Mouse (Mus musculus): ENCODE data around the gene Aldh2. TPM values are rescaled to one million over a fixed set of nuclear protein-coding genes. Genes with fewer than 3 reads are reported as not detected.
A peak's percentile ranks its signal among the peaks of the same experiment; 100 is the strongest.

Gene Aldh2
- polyA plus RNA-seq, 1 experiment from 2014 or later, result 260 TPM

DNA sequence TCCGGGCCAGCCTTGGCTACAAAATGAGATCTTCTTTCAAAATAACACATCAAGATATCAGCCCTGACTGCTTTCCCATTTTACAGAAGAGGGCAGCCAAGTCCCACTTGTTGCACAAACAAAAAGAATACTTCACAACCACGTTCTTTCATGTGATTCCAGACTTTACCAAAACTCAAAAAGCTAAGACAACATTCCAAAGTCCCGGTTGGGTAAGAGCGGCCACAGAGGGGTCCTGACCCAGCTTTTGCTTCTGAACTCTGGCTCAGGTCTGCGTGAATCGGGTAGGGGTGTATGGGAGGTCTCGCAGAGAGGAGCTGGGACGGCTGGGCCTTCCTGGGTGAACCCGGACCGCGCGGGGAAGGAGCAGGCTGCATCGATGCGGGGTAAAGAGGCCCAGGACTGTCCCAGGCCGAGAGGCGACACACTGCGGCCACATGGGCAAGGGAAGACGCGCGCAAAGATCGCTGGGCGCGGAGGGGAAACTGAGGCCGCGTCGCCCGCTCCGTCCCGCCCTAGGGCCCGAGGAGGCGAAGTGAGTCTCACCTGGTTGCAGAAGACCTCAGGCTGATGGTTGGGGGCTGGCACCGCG is 712 bp downstream of the Aldh2 start:
- no peaks in the 10 kb centered on the region; the same call in 1 of the 2 replicates for H3K36me3 ChIP-seq
- no peaks in the 10 kb centered on the region for H3K27me3 ChIP-seq
- H3K4me1 ChIP-seq, result peaks cover 32% of the 10 kb centered on the region
- ATAC-seq (ENCODE audit: low FRiP score, low read depth), result peak; percentile 26; the same call in 1 of the 2 replicates
- H3K4me3 ChIP-seq, result peak overlapping the region; percentile 82
- H3K4me2 ChIP-seq (replicated peaks), result peak overlapping the region; percentile 89
- H3K9me3 ChIP-seq, result no peaks in the 10 kb centered on the region
- H3K9ac ChIP-seq, result peak overlapping the region; percentile 94
- peak overlapping the region; percentile 92 for H3K27ac ChIP-seq
- 3% methylated on average over 33 of the region's 33 CpGs for WGBS

DNA sequence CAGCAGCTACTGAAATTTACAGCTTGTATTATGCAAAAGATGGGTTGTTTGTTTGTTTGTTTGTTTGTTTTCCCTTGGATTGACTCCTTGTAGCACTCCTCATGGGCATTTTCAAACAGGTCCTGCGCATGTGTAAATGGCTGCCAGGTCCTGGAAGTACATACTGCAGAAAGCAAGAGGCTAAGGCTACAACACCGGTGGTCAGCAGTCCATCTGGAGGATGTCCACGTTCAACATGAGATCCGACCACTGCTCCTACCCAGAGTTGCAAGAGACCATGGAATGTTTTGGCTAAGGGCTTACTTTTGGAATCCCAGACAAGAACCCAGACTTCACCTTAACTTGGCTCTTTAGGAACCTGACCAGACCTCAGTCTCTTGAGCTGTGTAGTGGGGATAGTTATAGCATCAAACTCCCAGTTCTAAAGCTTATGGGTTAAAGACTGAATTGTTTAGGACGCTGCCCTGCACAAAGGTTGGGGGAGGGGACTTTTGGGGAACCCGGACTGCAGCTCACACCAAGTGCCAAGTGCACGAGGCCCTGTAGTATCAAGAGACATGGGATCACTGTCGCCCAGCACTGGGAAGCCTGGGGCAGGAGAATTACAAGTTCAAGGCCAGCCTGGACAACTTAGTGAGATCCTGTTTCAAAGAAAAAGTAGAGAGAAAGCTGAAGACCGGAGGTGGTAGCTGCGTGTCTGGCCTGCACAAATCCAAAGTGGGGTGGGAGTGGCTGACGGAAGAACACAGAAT is 1.4 kb downstream of the Aldh2 start:
- peak overlapping the region; percentile 92; the same call in 1 of the 2 replicates for H3K27ac ChIP-seq
- no peaks in the 10 kb centered on the region for H3K27me3 ChIP-seq
- peak overlapping the region; percentile 89 for H3K4me2 ChIP-seq (replicated peaks)
- no peaks in the 10 kb centered on the region for H3K9me3 ChIP-seq
- no peak for ATAC-seq (ENCODE audit: low FRiP score, low read depth)
- H3K4me1 ChIP-seq, result peaks cover 32% of the 10 kb centered on the region
- no peaks in the 10 kb centered on the region; the same call in 1 of the 2 replicates for H3K36me3 ChIP-seq
- WGBS, result 58% methylated on average over 11 of the region's 11 CpGs
- H3K4me3 ChIP-seq, result peak overlapping the region; percentile 82
- H3K9ac ChIP-seq, result peak overlapping the region; percentile 94

DNA sequence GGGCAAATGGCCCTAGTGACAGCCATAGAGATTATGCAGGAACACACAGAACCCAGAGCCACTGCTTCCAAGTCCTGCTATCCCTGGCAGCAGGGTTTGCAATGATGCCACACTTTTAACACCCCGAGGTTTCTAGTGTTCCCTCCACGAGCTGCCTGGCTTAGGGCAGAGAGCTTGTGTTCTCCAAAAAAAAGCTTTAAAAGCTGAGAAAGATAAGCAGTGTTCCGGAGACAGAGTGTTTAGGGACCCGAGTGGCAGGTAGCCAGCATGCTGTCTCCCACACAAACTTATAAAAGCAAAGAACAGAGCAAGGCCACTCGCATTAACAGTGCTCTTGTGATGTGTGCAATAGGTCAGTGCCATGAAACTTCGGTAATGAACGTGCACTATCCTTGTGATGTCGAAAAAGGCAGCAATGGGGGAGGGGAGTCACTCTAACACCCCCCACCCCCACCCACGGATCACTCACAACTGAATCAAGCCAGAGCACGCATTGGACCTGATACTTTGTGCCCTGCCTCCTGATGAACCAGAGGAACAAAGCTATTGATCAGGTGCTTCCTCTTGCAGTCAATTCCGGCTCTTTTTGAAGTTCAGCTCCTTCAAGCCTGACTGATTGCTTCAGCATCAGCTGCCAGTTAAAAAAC is 2.1 kb downstream of the Aldh2 start:
- H3K9me3 ChIP-seq, result no peaks in the 10 kb centered on the region
- no peaks in the 10 kb centered on the region for H3K27me3 ChIP-seq
- H3K9ac ChIP-seq, result peak overlapping the region; percentile 10; the same call in 1 of the 2 replicates
- H3K36me3 ChIP-seq, result no peaks in the 10 kb centered on the region; the same call in 1 of the 2 replicates
- WGBS, result 69% methylated on average over 11 of the region's 11 CpGs
- 0 out of 2 replicates have a peak overlapping the region, but pooled peaks have one; percentile 82 for H3K4me3 ChIP-seq
- H3K27ac ChIP-seq, result no peak overlapping the region
- ATAC-seq (ENCODE audit: low FRiP score, low read depth), result no peak
- peak overlapping the region; percentile 89 for H3K4me2 ChIP-seq (replicated peaks)
- H3K4me1 ChIP-seq, result peaks cover 34% of the 10 kb centered on the region

DNA sequence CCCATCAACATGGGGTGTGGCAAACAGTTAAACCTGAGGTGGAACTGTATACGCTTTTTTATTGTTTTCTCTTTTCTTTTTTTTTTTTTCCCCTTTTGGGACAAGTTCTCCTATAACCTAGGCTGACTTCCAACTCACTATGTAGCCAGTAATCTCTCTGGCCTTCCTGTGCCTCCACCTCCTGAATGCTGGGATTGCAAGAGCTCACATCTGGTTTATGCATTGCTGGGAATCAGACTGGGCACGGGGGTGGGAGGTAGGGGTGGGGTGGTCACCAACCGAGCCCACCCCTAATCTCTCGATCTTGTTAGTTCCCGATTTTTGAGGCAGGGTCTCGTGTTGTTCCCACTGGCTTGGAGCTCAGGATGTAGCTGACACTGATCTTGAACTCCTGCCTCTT is 3.7 kb downstream of the Aldh2 start:
- Histone ChIP-seq H3K4me1 (peaks cover 38% of the 10 kb centered on the region), H3K27me3 (no peaks in the 10 kb centered on the region)
- WGBS, result 73% methylated on average over 6 of the region's 6 CpGs

DNA sequence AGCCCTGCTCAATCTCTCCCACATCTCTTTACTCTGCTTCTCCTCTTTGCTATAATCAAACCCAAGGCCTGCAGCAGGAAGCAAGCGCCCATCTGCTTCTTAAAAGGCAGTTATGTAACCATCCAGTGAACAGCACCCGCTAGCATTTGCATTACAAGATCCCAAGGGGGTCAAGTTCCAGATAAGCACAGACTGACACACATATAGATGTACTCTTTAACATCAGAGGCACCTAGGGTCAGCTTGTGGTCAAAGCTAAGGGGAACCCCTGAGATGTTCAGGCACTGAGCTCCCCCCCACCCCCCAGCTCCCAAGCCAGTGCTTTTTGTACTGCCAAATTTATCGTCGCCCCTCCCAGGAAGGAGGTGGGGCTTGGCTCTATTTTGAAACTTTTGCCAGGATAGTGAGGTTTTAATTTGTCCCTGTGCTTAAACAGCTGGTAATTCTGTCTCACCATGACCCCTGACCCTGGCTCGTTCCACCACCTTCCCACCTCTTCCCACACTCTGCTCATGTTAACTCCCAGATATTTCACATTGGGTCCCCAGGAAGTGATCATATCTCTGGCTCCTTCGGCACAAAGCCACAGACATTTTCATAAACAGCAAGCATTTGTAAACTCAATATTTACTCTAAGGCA is 7.1 kb downstream of the Aldh2 start:
- WGBS, result 60% methylated on average over 6 of the region's 6 CpGs
- Histone ChIP-seq H3K9ac (0 out of 2 replicates have a peak overlapping the region, but pooled peaks have one; percentile 19), H3K4me3 (no peak overlapping the region), H3K4me2 (replicated peaks) (no peak overlapping the region), H3K9me3 (no peaks in the 10 kb centered on the region), H3K4me1 (peaks cover 19% of the 10 kb centered on the region), H3K27ac (no peak overlapping the region), H3K36me3 (no peaks in the 10 kb centered on the region; the same call in 1 of the 2 replicates), H3K27me3 (no peaks in the 10 kb centered on the region)
- ATAC-seq (ENCODE audit: low FRiP score, low read depth), result no peak

More for the DNA sequence above, 3.7 kb downstream of the Aldh2 start:
- H3K4me2 ChIP-seq (replicated peaks), result no peak overlapping the region
- no peak overlapping the region for H3K9ac ChIP-seq
- ATAC-seq (ENCODE audit: low FRiP score, low read depth), result no peak
- no peak overlapping the region for H3K27ac ChIP-seq
- H3K9me3 ChIP-seq, result no peaks in the 10 kb centered on the region
- no peaks in the 10 kb centered on the region; the same call in 1 of the 2 replicates for H3K36me3 ChIP-seq
- no peak overlapping the region for H3K4me3 ChIP-seq

DNA sequence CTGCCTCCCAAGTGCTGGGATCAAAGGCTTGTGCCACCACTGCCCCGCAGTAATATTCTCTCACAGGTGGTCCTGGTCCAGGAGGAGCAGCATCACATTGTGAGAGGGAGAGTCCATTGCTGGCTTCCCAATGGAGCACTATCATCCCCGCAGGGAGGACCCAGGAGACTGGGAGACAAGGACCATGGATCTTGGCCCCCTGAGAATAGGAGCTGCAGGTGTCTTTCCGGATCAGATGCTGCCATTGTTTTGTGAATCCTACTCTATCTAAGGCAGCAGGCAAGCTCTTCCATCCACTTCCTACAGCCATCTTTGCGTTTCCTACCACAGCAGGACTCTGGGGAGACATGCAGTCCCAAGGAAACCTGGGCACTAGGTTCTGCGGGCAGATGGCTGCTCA is 7.9 kb downstream of the Aldh2 start:
- Histone ChIP-seq H3K4me3 (no peak overlapping the region), H3K27ac (no peak overlapping the region), H3K27me3 (no peaks in the 10 kb centered on the region), H3K4me2 (replicated peaks) (no peak overlapping the region), H3K36me3 (peaks cover 4% of the 10 kb centered on the region), H3K9me3 (no peaks in the 10 kb centered on the region), H3K9ac (no peak overlapping the region), H3K4me1 (peaks cover 15% of the 10 kb centered on the region)
- no peak for ATAC-seq (ENCODE audit: low FRiP score, low read depth)
- 91% methylated on average over 5 of the region's 5 CpGs for WGBS

DNA sequence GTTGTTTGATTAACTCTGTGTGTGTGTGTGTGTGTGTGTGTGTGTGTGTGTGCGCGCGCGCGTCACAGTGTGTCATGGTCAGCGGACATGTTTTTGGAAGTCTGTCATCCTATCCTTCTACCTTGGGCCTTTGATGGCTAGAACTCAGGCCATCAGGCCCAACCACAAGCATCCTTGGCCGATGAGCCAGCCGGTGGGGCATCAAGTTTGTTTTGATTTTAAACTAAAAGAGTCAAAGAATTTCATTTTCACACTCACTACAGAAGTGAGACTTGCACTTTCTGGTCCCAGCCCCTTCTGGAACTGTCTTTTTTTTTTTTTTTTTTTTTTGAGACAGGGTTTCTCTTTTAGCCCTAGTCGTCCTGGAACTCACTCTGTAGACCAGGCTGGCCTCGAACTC is 8.6 kb downstream of the Aldh2 start:
- peaks cover 11% of the 10 kb centered on the region for H3K36me3 ChIP-seq
- peaks cover 15% of the 10 kb centered on the region for H3K4me1 ChIP-seq
- WGBS, result 94% methylated on average over 10 of the region's 10 CpGs
- no peaks in the 10 kb centered on the region for H3K9me3 ChIP-seq
- H3K27me3 ChIP-seq, result no peaks in the 10 kb centered on the region
- no peak overlapping the region for H3K4me3 ChIP-seq
- no peak for ATAC-seq (ENCODE audit: low FRiP score, low read depth)
- no peak overlapping the region for H3K9ac ChIP-seq
- no peak overlapping the region for H3K27ac ChIP-seq
- H3K4me2 ChIP-seq (replicated peaks), result no peak overlapping the region

DNA sequence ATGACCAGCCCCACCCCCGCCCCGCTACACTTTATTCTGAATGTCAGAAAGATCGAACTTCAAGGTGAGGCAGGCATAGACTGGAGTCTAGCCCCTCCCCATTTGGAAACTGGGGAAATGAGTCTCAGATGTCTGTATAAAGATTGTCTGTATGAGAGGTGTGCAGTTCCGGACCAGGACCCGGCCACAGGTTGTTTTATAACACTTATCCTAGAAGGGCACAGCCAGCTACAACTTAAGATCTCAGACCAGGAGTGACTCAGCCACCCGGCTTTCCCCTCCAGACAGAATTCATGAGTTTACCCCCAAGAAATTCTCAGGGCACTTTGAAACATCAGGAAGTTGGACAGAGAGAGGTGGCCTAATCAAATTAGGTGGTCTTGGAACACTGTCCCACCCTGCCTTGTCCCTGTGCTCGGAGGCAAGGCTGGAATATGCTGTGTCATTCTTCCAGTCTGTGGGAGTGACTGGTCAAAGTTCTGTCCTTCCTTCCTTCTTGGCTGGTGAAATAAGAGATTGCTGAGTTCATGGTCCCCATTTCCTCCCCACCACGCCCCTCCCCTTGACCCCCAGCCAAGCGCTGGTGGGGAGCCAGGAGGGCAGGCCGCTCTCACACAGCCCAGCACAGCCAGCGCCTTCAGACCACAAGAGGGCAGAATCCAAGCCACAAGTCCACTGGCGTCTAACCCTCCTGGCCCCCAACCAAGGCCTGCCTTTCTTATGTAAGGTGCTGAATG is 9.7 kb downstream of the Aldh2 start:
- no peak overlapping the region for H3K4me3 ChIP-seq
- 0 out of 2 replicates have a peak, but pooled peaks have one; percentile 36 for ATAC-seq (ENCODE audit: low FRiP score, low read depth)
- peaks cover 15% of the 10 kb centered on the region for H3K4me1 ChIP-seq
- no peak overlapping the region; the same call in 1 of the 2 replicates for H3K27ac ChIP-seq
- H3K36me3 ChIP-seq, result peaks cover 22% of the 10 kb centered on the region
- H3K27me3 ChIP-seq, result no peaks in the 10 kb centered on the region
- 0 out of 2 replicates have a peak overlapping the region, but pooled peaks have one; percentile 3 for H3K4me2 ChIP-seq (replicated peaks)
- H3K9me3 ChIP-seq, result no peaks in the 10 kb centered on the region
- WGBS, result 56% methylated on average over 12 of the region's 12 CpGs
- no peak overlapping the region for H3K9ac ChIP-seq

DNA sequence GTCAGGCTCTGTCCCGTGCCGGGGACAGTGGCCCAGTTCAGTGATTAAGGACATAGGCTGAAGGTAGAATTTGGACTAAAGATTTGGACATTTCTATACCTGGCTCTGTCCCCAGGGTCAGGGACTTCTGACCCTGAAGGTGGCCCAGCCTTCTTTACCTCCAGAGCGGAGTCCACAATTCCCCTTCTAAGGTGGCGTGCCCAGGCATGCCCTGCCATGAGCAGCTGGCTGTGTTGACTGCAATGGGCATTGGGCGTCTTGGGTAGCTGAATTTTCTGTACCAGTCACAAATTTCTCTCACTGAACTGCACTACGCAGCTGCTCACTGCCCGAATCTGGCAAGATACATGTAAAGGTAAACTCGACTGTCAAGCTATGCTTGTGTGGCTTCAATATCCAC is 11.7 kb downstream of the Aldh2 start:
- no peak overlapping the region for H3K9ac ChIP-seq
- H3K9me3 ChIP-seq, result no peaks in the 10 kb centered on the region
- no peak overlapping the region for H3K27ac ChIP-seq
- H3K4me1 ChIP-seq, result peaks cover 15% of the 10 kb centered on the region
- H3K36me3 ChIP-seq, result peaks cover 42% of the 10 kb centered on the region
- ATAC-seq (ENCODE audit: low FRiP score, low read depth), result no peak
- H3K4me3 ChIP-seq, result no peak overlapping the region
- WGBS, result 87% methylated on average over 8 of the region's 8 CpGs
- H3K4me2 ChIP-seq (replicated peaks), result no peak overlapping the region
- H3K27me3 ChIP-seq, result no peaks in the 10 kb centered on the region

DNA sequence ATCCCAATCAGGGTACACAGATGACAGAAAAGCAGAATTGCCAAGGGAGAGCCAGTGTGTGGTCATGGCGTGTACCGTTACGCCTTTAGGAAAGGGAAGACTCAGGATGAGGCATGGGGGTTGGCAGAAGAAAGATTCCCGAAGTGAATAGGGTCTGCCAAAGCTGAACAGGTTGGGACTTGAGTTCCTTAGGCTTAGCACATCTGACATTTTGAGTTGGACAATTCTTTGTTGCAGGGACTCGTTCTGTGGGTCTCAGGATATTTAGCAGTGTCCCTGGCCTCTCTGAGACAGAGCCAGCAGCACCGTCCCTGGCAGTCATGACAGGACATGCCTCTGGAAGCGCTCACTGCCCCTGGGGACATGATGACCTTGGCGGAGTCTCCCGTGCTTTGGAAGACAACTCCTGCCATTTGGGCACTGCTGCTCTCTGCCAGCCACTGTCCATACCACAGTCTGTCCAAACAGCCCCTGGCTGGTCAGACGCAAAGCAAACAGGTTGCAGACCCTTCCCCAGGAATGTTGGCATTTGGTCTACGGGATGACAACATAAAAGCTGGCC is 16.6 kb downstream of the Aldh2 start:
- WGBS, result 81% methylated on average over 11 of the region's 11 CpGs
- H3K27ac ChIP-seq, result no peak overlapping the region
- H3K4me3 ChIP-seq, result no peak overlapping the region
- peaks cover 90% of the 10 kb centered on the region for H3K36me3 ChIP-seq
- no peak for ATAC-seq (ENCODE audit: low FRiP score, low read depth)
- no peaks in the 10 kb centered on the region for H3K27me3 ChIP-seq
- no peaks in the 10 kb centered on the region for H3K4me1 ChIP-seq
- no peak overlapping the region for H3K4me2 ChIP-seq (replicated peaks)
- no peak overlapping the region for H3K9ac ChIP-seq
- H3K9me3 ChIP-seq, result no peaks in the 10 kb centered on the region

DNA sequence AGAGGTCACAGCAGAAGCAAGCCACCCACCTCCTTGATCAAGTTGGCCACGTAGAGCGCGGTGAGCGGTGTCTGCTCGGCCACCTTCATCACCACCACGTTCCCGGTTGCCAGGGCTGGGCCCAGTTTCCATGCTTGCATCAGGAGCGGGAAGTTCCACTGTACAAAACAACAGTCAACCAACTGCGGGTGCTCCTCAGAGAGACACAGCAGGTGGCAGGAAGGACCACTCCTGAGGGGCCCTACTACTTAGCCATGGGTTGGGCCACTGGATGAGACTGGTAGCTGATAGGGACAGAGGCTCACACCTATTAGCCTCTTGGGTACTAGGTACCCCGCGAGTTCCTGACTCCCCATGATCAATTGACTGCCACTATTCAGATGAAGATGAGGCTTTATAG is 17.8 kb downstream of the Aldh2 start:
- Histone ChIP-seq H3K9ac (no peak overlapping the region), H3K4me3 (no peak overlapping the region), H3K27ac (no peak overlapping the region), H3K36me3 (peaks cover 99% of the 10 kb centered on the region), H3K27me3 (no peaks in the 10 kb centered on the region), H3K4me1 (no peaks in the 10 kb centered on the region), H3K9me3 (no peaks in the 10 kb centered on the region), H3K4me2 (replicated peaks) (no peak overlapping the region)
- 93% methylated on average over 11 of the region's 11 CpGs for WGBS
- no peak for ATAC-seq (ENCODE audit: low FRiP score, low read depth)
